Mouse (Mus musculus) kidney, embryonic 14.5 days (tissue): ENCODE results near the gene Pex7. TPM values are rescaled to one million over a fixed set of nuclear protein-coding genes. Genes with fewer than 3 reads are reported as not detected.

Experiments used
- ATAC-seq: fragments of 200-750 bp; cut with Nextera tagmentation; 2 replicates; pipeline ENCODE4 v1.8.0; 2017; ENCODE audit warnings: moderate number of reproducible peaks, mild to moderate bottlenecking, moderate TSS enrichment, moderate library complexity; ENCODE audit not compliant: low FRiP score, low TSS enrichment
- H3K27ac ChIP-seq: fragments of 300-500 bp; sonication (generic); 2 replicates; pipeline ENCODE4 v1.5.1; 2014; ENCODE audit warnings: low read depth, mild to moderate bottlenecking, low read length, moderate library complexity, mixed read lengths
- H3K27me3 ChIP-seq: fragments of 300-500 bp; sonication (generic); 2 replicates; pipeline ENCODE4 v1.6.1; 2014; ENCODE audit warnings: mild to moderate bottlenecking, low read length; ENCODE audit not compliant: control insufficient read depth, insufficient read depth
- H3K36me3 ChIP-seq: fragments of 300-500 bp; sonication (generic); 2 replicates; pipeline ENCODE4 v1.6.1; 2014; ENCODE audit warnings: low read length, mixed read lengths; ENCODE audit not compliant: control insufficient read depth, insufficient read depth
- H3K4me1 ChIP-seq: fragments of 300-500 bp; sonication (generic); 2 replicates; pipeline ENCODE4 v1.6.1; 2014; ENCODE audit warnings: low read length, mixed read lengths; ENCODE audit not compliant: control insufficient read depth, insufficient read depth
- H3K4me2 ChIP-seq: fragments of 300-500 bp; sonication (generic); replicated peaks from 2 replicates; pipeline ENCODE4 v1.6.1; 2014; ENCODE audit warnings: low read depth, mild to moderate bottlenecking, low read length
- H3K4me3 ChIP-seq: fragments of 300-500 bp; sonication (generic); 2 replicates; pipeline ENCODE4 v1.5.1; 2014; ENCODE audit warnings: mild to moderate bottlenecking, low read length
- H3K9ac ChIP-seq: fragments of 300-500 bp; sonication (generic); 2 replicates; pipeline ENCODE4 v1.6.1; 2014; ENCODE audit warnings: low read depth, mild to moderate bottlenecking, low read length, moderate library complexity
- H3K9me3 ChIP-seq: fragments of 300-500 bp; sonication (generic); 2 replicates; pipeline ENCODE4 v1.6.1; 2016; ENCODE audit warnings: low read length; ENCODE audit not compliant: control insufficient read depth
- WGBS: fragments of 180-500 bp; shearing (Covaris S2); extraction: QIAGEN DNeasy Blood & Tissue Kit; methylation state at CpG from one replicate; pipeline ENCODE4 v1.1.7; 2014; 5-methylcytosine and 5-hydroxymethylcytosine counted together
- polyA plus RNA-seq: library from polyadenylated mRNA; unstranded; fragments of >200 nt; fragmentation: Nextera tagmentation; extraction: Ambion mirVana; gene quantifications from 2 replicates; pipeline ENCODE4 v1.2.1, GENCODE M21; 2014

Gene Pex7
- polyA plus RNA-seq, 1 experiment from 2014 or later, result 45.4 TPM

DNA sequence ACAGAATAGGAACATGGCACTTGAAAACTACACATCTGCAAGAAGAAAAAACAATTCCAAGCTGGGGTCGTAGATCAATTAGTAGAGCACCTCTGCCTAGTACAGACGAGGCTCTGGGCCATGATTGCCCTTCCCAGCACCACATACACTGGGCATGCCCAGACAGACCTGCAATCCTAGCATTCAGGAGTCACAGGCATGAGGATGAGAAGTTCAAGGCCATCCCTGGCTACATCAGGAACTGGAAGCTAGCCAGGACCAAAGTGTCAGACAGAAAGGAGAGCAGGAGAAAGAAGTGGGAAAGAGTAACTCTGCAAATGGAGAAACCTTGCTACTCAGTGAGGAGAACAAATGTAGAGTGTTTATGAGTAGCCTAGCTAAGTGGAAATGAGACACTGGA is 7.3 kb downstream of the Pex7 start:
- H3K9ac ChIP-seq, result no peak overlapping the region
- no peak overlapping the region for H3K27ac ChIP-seq
- ATAC-seq, result no peak
- peaks cover 9% of the 10 kb centered on the region for H3K36me3 ChIP-seq
- H3K9me3 ChIP-seq, result no peaks in the 10 kb centered on the region
- WGBS, result 51% methylated on average over 2 of the region's 2 CpGs
- no peak overlapping the region for H3K4me2 ChIP-seq
- H3K4me1 ChIP-seq, result no peaks in the 10 kb centered on the region
- H3K27me3 ChIP-seq, result no peaks in the 10 kb centered on the region
- no peak overlapping the region for H3K4me3 ChIP-seq

DNA sequence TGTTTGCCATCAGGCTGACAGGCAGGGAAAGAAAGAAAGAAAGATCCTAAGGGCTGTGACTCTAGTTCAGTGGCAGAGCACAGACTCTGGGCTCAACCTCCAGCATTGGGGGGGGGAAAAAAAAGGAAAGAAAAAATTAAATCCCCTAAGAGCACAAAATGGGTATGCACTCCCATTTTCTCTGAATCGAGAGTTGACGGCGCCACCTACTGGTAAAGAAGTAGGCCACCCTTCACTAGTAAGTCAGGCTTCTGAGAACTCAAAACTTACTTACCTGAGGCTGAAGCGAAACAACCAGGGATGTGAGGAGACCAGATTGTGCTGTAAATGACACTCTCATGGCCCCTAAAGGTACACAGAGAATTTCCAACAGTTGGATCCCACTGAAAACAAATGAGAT is 13.5 kb downstream of the Pex7 start:
- ATAC-seq, result no peak

DNA sequence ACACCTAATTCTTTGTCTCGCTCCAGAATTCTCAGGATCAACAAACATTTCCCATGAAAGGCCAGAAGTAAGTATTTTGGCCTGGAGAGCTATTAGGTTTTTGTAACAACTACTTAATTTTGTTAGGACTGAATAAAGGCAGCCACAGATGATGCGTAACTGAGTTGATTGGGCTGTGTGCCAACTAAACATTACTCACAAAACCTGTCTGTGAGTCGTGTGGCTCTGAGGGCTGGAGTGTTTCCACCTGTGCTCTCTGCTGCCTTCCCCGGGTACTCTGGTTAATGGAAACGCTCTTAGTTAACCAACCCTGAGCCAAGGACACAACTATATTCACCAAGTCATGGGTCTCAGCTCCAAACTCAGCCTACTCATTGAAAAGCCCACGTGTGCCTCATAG is 14.3 kb downstream of the Pex7 start:
- WGBS, result 73% methylated on average over 6 of the region's 6 CpGs
- Histone ChIP-seq H3K4me3 (no peak overlapping the region), H3K36me3 (peaks cover 6% of the 10 kb centered on the region), H3K9ac (no peak overlapping the region), H3K27ac (no peak overlapping the region), H3K9me3 (no peaks in the 10 kb centered on the region), H3K4me1 (no peaks in the 10 kb centered on the region), H3K27me3 (no peaks in the 10 kb centered on the region), H3K4me2 (no peak overlapping the region)
- no peak for ATAC-seq

More for the DNA sequence above, 13.5 kb downstream of the Pex7 start:
- H3K4me1 ChIP-seq, result no peaks in the 10 kb centered on the region
- H3K36me3 ChIP-seq, result peaks cover 9% of the 10 kb centered on the region
- no peak overlapping the region for H3K27ac ChIP-seq
- no peak overlapping the region for H3K9ac ChIP-seq
- no peak overlapping the region for H3K4me2 ChIP-seq
- no peaks in the 10 kb centered on the region for H3K27me3 ChIP-seq
- no peaks in the 10 kb centered on the region for H3K9me3 ChIP-seq
- WGBS, result 18% methylated on average over 4 of the region's 4 CpGs
- H3K4me3 ChIP-seq, result no peak overlapping the region

DNA sequence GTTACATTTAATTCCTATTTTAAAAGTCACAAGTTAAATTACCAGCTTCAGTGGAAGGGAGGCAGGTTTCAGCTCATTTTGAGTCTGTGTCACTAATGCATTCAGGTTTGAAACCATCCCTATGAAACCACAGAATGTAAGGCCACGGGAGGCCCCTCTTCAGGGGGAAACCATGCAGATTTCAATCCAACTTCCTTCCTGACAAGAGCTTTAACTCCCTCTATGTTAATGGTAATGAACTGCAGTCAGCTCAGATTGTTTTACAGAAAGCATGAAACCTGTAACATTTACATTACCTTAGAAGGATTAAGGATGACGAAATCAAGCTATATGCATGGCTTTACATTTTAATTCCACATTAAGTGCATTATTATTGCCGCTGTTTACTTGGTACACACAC is 15.8 kb downstream of the Pex7 start:
- WGBS, result 72% methylated on average over 3 of the region's 3 CpGs

DNA sequence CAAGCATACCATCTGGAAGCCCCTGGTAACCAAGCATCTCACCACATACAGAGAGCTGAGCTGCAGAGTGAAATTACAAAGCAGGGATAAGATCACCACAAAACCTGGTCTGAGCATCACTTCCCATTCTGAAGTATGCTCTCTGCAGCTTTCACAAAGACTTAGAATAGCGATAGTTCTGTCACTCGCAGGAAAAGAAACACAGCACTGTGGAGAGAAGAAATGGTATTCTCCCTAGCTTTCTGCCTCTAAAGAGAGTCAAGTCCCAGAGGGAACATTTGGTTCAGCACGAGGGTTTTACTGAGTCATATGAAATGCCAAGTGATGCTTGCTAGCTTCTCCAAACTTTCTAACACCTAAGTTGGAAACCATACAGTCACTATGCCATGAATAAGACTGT is 17.6 kb downstream of the Pex7 start:
- Histone ChIP-seq H3K27me3 (no peaks in the 10 kb centered on the region), H3K4me2 (no peak overlapping the region), H3K4me3 (no peak overlapping the region), H3K9me3 (no peaks in the 10 kb centered on the region), H3K9ac (no peak overlapping the region), H3K27ac (no peak overlapping the region), H3K4me1 (no peaks in the 10 kb centered on the region), H3K36me3 (peaks cover 5% of the 10 kb centered on the region; the same call in 1 of the 2 replicates)
- no peak for ATAC-seq
- 82% methylated on average over 3 of the region's 3 CpGs for WGBS

More for the DNA sequence above, 15.8 kb downstream of the Pex7 start:
- H3K4me1 ChIP-seq, result no peaks in the 10 kb centered on the region
- H3K27me3 ChIP-seq, result no peaks in the 10 kb centered on the region
- ATAC-seq, result no peak
- no peak overlapping the region for H3K27ac ChIP-seq
- H3K9ac ChIP-seq, result no peak overlapping the region
- H3K36me3 ChIP-seq, result peaks cover 6% of the 10 kb centered on the region; the same call in 1 of the 2 replicates
- H3K4me3 ChIP-seq, result no peak overlapping the region
- H3K4me2 ChIP-seq, result no peak overlapping the region
- H3K9me3 ChIP-seq, result no peaks in the 10 kb centered on the region

DNA sequence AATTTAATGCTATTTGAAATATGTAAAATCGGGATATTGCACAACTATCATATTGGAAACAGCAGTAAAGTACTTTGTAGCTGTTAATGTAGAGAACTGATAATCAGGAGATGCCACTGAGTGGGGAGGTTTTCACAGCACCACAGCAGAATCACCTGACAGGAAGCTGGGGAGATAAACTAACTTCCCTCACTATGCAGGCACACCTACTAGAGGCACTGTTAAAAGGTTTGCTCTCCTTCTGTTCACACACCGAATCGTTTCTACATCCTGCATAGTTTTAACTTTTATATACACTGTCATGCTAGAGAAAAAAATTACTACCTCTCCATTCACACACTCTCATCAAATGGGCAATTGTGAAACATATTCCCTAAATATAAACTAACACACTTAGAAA is 21.2 kb downstream of the Pex7 start:
- no peak for ATAC-seq
- Histone ChIP-seq H3K9ac (no peak overlapping the region), H3K27ac (no peak overlapping the region), H3K4me3 (no peak overlapping the region), H3K4me1 (no peaks in the 10 kb centered on the region), H3K27me3 (no peaks in the 10 kb centered on the region), H3K36me3 (peaks cover 3% of the 10 kb centered on the region; the same call in 1 of the 2 replicates), H3K4me2 (no peak overlapping the region), H3K9me3 (no peaks in the 10 kb centered on the region)
- 95% methylated on average over 3 of the region's 3 CpGs for WGBS

DNA sequence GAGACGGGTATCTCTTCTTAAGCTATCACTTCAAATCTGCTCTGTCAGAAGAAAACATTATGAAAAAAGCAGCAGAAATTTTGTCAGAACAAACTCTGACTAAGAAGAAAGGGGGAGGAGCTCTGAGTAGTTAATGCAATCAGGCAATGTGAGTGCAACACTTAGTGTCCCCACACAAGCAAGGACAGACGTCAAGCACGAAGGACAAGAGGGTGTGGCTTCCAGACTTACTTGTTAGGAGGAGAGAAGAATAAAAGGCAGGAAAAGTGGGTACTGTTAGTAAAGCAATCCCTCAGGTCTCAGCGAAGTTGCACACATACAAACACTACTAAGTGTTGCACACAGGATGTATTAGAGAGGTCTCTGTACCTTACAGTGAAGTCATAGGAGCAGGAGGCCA is 23.1 kb downstream of the Pex7 start:
- H3K4me2 ChIP-seq, result no peak overlapping the region
- no peak overlapping the region for H3K4me3 ChIP-seq
- no peak overlapping the region for H3K27ac ChIP-seq
- no peaks in the 10 kb centered on the region for H3K9me3 ChIP-seq
- no peaks in the 10 kb centered on the region for H3K4me1 ChIP-seq
- peaks cover 3% of the 10 kb centered on the region; the same call in 1 of the 2 replicates for H3K36me3 ChIP-seq
- WGBS, result 80% methylated on average over 4 of the region's 4 CpGs
- H3K27me3 ChIP-seq, result no peaks in the 10 kb centered on the region
- ATAC-seq, result no peak
- no peak overlapping the region for H3K9ac ChIP-seq

DNA sequence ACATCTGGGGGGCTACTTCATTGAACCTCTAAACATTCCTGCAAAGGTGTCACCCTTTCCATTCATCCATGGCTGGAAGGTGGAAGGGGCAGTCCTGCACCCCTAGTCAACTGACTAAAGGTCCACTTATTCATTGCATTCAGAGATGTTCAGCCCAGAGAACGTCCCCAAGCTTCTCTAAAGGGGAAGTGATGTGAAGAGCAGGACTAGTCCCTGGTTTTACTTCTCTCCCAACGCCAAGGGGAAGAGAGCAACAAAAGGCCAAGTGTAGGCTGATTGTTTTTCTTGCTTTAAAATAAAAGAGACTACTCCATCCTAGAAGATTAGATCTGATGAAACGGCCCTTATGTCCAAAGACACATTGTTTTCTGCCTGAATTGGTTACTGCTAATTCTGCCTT is 27.1 kb downstream of the Pex7 start:
- no peak for ATAC-seq
- Histone ChIP-seq H3K36me3 (peaks cover 3% of the 10 kb centered on the region; the same call in 1 of the 2 replicates), H3K27ac (no peak overlapping the region), H3K4me2 (no peak overlapping the region), H3K27me3 (no peaks in the 10 kb centered on the region), H3K4me1 (no peaks in the 10 kb centered on the region), H3K4me3 (no peak overlapping the region), H3K9me3 (no peaks in the 10 kb centered on the region), H3K9ac (no peak overlapping the region)
- WGBS, result 70% methylated on average over 3 of the region's 3 CpGs

DNA sequence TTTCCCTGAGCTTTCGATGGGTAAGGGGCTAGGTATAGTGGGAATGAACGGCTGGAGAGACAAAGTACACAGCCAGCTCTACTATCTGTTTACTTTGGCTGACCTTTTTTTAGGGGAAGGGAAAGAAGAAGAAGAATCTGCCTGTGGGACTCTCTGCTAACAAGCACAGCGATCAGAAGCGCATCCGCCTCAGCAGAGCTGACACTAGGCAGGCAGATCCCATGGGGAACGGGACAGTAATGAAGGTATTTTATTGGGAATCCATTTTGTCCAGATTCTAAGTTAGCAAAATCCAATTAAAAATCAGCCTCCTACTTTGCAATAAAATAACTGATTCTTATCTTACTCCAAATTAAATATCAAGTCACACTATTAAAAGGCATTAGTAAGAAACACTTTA is 28.3 kb downstream of the Pex7 start:
- no peaks in the 10 kb centered on the region for H3K27me3 ChIP-seq
- no peak overlapping the region for H3K4me2 ChIP-seq
- WGBS, result 61% methylated on average over 6 of the region's 6 CpGs
- ATAC-seq, result no peak
- H3K9me3 ChIP-seq, result no peaks in the 10 kb centered on the region
- H3K27ac ChIP-seq, result no peak overlapping the region
- no peak overlapping the region for H3K9ac ChIP-seq
- no peak overlapping the region for H3K4me3 ChIP-seq
- H3K4me1 ChIP-seq, result no peaks in the 10 kb centered on the region
- no peaks in the 10 kb centered on the region for H3K36me3 ChIP-seq
